Mouse (Mus musculus): ENCODE data around the gene Fbxw10. TPM values are rescaled to one million over a fixed set of nuclear protein-coding genes. Genes with fewer than 3 reads are reported as not detected.
A peak's percentile ranks its signal among the peaks of the same experiment; 100 is the strongest.

Gene Fbxw10
- 0.17 and 0.28 TPM in 2 replicates for polyA plus RNA-seq (2016; fragmentation: Nextera tagmentation; extraction: Ambion mirVana)

DNA sequence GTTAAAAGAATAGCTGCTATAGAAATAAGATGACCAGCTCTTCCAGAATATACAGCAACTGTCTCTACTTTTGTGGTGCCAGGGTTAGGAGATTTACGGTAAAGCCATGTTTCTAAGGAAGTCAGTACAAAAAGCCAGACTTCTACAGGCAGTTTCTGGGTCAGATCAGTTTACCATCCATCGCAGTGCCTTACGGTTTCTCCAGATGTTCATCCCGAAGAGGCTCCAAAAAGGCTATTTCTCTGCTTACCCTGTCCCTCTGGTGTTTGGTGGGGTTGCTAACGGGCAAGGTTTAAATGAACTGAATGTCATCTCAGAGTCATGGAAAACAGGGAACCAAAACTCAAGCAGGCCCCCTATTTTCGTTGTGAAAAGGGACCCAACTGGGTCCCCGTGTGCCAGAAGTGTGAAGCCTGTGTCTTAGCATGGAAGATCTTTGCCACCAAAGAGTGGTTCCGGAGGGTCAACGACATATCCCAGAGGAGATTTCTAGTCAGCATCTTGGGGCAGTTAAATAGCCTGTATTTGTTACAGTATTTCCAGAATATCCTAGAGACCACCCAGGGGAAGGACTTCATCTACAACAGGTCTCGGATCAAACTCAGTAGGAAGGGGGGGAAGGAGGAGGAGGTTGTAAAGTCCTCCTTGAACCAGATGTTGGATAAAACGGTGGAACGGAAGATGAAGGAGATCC, at the start of gene Fbxw10:
Fbxw10 (plus strand) TSS at position 109 of the 694 bp plus-strand sequence.
- Histone ChIP-seq H3K4me1 (peaks cover 13% of the 10 kb centered on the region), H3K4me2 (peak within 1 kb of the TSS; percentile 37; the same call in 1 of the 2 replicates), H3K9me3 (replicated peaks) (no peaks in the 10 kb centered on the region), H3K36me3 (no peaks in the 10 kb centered on the region), H3K27me3 (replicated peaks) (no peaks in the 10 kb centered on the region), H3K9ac (no peak within 1 kb of the TSS), H3K4me3 (no peak within 1 kb of the TSS), H3K27ac (no peak within 1 kb of the TSS)
- 32% methylated on average over 12 of the region's 12 CpGs for WGBS (ENCODE audit: insufficient replicate concordance)
- no peak for ATAC-seq

DNA sequence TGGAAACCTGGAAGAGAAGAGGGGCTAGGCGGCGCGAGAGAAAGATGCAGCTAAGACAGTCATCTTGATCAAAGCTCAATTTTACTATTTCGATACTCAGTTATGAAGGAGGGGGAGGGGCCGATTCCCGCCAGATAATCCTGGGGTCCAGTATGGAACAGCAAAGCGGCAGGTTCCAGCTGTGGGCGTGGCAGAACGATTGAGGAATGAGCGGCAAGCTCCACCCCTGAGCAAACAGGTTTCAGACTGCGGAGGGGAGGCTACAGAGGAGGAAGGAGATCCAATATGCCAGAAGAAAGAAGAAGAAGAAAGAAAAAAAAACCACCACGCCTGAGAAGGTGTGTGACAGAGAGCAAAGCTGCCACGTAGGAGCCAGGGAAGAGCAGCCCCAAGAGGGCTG, 42.8 kb upstream of the Fbxw10 start:
- H3K27ac ChIP-seq: no peak overlapping the region
- no peaks in the 10 kb centered on the region for H3K36me3 ChIP-seq
- no peaks in the 10 kb centered on the region for H3K27me3 ChIP-seq (replicated peaks)
- H3K9ac ChIP-seq: no peak overlapping the region
- H3K4me3 ChIP-seq: no peak overlapping the region
- 42% methylated on average over 13 of the region's 13 CpGs for WGBS (ENCODE audit: insufficient replicate concordance)
- no peak overlapping the region for H3K4me2 ChIP-seq
- ATAC-seq: no peak
- H3K4me1 ChIP-seq: no peaks in the 10 kb centered on the region
- 0 out of 2 replicates have a peak, but pooled peaks cover 3% of the 10 kb centered on the region for H3K9me3 ChIP-seq (replicated peaks)

DNA sequence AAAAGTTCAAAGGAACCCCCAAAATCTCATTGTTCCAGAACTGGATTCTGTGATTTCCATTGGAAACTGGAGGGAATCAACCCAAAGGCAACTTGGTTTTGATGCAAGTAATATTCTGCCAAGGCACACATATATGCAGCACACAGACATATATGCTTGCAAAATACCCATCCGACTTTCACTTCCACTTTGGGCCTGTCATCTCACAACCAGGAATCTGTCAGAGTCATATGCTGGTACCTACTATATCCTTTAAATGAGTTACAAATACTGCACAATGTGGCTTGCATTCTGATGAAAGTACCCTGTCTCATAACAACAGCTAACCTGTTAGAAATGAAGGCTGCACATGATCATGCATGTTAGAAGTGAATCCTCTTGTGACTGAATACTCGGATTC, 38.9 kb upstream of the Fbxw10 start:
- H3K9ac ChIP-seq: no peak overlapping the region
- 0 out of 2 replicates have a peak, but pooled peaks cover 2% of the 10 kb centered on the region for H3K9me3 ChIP-seq (replicated peaks)
- no peaks in the 10 kb centered on the region for H3K36me3 ChIP-seq
- no peak overlapping the region for H3K27ac ChIP-seq
- H3K4me2 ChIP-seq: no peak overlapping the region
- no peaks in the 10 kb centered on the region for H3K27me3 ChIP-seq (replicated peaks)
- no peak for ATAC-seq
- 61% methylated on average over 2 of the region's 2 CpGs for WGBS (ENCODE audit: insufficient replicate concordance)
- no peak overlapping the region for H3K4me3 ChIP-seq
- no peaks in the 10 kb centered on the region for H3K4me1 ChIP-seq

DNA sequence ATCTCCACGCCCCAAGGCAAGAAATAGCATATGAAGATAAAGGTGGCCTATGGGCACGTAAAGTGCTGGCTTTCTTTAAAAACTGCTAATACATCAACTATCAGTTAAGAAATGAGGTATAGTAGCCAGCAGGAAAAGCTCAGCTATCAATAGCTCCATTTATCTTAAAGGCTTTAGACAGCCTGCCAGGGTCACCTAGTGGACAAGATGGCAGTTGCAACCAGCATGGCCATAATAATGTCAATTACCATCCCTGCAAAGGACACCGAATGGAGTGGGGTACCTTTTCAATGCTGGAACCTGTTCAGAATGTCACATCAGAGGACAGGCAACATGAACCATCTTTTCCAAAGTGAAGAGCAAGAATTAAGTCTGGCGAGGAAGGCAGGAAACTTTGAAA, 37.7 kb upstream of the Fbxw10 start:
- H3K4me3 ChIP-seq: no peak overlapping the region
- no peak overlapping the region for H3K9ac ChIP-seq
- 0 out of 2 replicates have a peak, but pooled peaks cover 2% of the 10 kb centered on the region for H3K9me3 ChIP-seq (replicated peaks)
- no peaks in the 10 kb centered on the region for H3K27me3 ChIP-seq (replicated peaks)
- H3K27ac ChIP-seq: no peak overlapping the region
- H3K4me1 ChIP-seq: no peaks in the 10 kb centered on the region
- no peak overlapping the region for H3K4me2 ChIP-seq
- 52% methylated on average over 4 of the region's 4 CpGs for WGBS (ENCODE audit: insufficient replicate concordance)
- ATAC-seq: no peak
- no peaks in the 10 kb centered on the region for H3K36me3 ChIP-seq

DNA sequence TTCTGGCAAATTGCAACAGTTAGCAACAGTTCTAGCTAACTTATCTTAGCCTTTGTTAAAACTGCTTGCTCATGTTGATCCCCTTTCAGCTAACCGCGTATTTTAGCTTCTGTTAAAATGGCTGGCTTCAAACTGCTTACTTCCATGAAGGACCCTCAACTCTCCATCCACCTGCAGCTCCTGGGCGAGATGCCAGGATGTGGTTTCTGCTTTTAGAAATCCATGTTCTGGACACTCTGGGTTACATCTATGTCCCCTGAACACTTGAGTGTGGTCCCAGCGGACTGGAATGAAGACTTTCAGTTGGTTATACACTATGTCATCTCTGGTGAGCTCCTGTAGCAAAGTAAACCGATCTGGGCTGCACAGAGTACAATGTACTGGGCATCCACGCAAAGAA, 34.6 kb upstream of the Fbxw10 start:
- 72% methylated on average over 6 of the region's 6 CpGs for WGBS (ENCODE audit: insufficient replicate concordance)
- Histone ChIP-seq H3K27ac (no peak overlapping the region), H3K27me3 (replicated peaks) (no peaks in the 10 kb centered on the region), H3K36me3 (no peaks in the 10 kb centered on the region), H3K4me3 (no peak overlapping the region), H3K9me3 (replicated peaks) (no peaks in the 10 kb centered on the region), H3K4me1 (no peaks in the 10 kb centered on the region; the same call in 1 of the 2 replicates), H3K4me2 (no peak overlapping the region), H3K9ac (no peak overlapping the region)
- no peak for ATAC-seq

DNA sequence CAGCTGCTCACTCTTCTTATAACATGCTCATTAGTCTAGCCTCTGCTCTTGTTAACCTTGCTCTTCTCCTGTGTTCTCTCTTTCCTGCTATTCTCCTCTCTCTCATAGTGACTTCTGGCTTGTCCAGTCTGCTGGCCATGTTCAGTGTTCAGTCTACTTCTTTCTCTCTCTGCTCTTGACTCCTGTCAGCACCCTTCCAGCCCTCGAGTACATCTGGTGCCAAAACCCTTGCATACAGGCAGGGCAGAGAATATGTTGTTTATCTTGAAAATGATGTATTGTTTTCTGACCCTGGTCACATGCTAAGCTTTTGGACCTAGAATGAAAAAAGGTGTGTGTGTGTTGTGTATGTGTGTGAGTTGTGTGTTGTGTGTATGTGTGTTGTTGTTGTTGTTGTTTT, 33.4 kb upstream of the Fbxw10 start:
- ATAC-seq: no peak
- 25% methylated on average over 1 of the region's 1 CpGs for WGBS (ENCODE audit: insufficient replicate concordance)

DNA sequence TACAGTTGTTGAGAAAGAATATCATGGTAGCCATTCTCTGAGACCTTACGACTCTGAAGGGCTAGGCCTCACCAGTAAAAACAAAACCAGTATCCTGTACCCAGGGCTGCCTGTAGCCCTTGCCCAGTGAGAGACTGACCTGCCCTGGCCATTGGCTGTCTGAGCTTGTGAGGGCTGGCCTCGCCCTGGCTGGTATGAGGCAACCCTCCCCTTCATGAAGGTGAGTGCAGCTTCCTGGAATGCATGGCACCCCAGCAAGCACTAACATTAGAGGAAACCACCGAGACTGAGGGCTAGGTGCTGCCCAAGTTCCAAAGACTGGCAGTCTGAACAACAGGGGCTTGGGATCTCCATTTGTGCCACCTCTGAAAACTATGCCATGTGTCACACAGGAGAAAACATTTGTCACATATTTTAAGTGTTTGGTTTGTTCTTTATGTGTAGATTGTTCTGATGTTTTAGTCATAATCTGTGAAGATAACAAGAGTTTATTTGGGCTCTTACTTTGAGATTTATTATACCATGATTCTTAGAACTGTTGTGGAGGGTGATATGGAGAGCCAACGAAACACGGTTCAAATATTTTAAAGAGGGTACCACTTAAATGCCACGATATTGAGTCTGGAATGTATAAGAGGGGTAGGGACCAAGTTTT, 32.8 kb upstream of the Fbxw10 start:
- H3K27ac ChIP-seq: no peak overlapping the region
- H3K4me3 ChIP-seq: no peak overlapping the region
- H3K9ac ChIP-seq: no peak overlapping the region
- H3K4me1 ChIP-seq: peaks cover 1% of the 10 kb centered on the region
- H3K4me2 ChIP-seq: no peak overlapping the region
- peaks cover 4% of the 10 kb centered on the region; the same call in 1 of the 2 replicates for H3K27me3 ChIP-seq (replicated peaks)
- H3K9me3 ChIP-seq (replicated peaks): no peaks in the 10 kb centered on the region
- 60% methylated on average over 6 of the region's 6 CpGs for WGBS (ENCODE audit: insufficient replicate concordance)
- ATAC-seq: no peak
- H3K36me3 ChIP-seq: no peaks in the 10 kb centered on the region

More for the DNA sequence above, 33.4 kb upstream of the Fbxw10 start:
- H3K9ac ChIP-seq: no peak overlapping the region
- H3K27me3 ChIP-seq (replicated peaks): 0 out of 2 replicates have a peak, but pooled peaks cover 4% of the 10 kb centered on the region
- no peaks in the 10 kb centered on the region; the same call in 1 of the 2 replicates for H3K4me1 ChIP-seq
- no peak overlapping the region for H3K27ac ChIP-seq
- no peaks in the 10 kb centered on the region for H3K9me3 ChIP-seq (replicated peaks)
- no peak overlapping the region for H3K4me2 ChIP-seq
- H3K36me3 ChIP-seq: no peaks in the 10 kb centered on the region
- no peak overlapping the region for H3K4me3 ChIP-seq

DNA sequence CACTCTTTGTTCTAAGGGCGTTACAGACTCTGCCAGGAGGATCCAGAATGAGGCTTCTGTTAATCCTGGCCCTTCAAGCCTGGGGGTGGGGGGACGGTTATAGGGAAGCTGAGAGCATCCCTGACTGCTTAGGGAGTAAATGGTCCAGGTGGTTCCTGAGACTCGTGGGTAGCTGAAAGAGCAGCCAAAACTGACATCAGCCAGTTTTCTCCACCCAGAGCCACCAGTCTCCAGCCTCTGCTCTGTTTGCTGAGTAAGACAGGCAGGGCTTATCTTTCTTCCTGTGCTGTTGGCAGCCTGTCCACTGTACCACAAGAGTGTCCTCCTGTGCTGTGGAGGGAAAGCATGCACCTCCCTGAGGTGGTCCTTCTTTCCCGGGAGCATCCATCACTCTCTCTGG, 32.2 kb upstream of the Fbxw10 start:
- Histone ChIP-seq H3K4me3 (no peak overlapping the region), H3K36me3 (no peaks in the 10 kb centered on the region), H3K27ac (no peak overlapping the region), H3K9ac (no peak overlapping the region), H3K27me3 (replicated peaks) (peaks cover 4% of the 10 kb centered on the region; the same call in 1 of the 2 replicates), H3K9me3 (replicated peaks) (no peaks in the 10 kb centered on the region), H3K4me1 (peaks cover 7% of the 10 kb centered on the region), H3K4me2 (no peak overlapping the region)
- no peak for ATAC-seq
- WGBS (ENCODE audit: insufficient replicate concordance): 24% methylated on average over 4 of the region's 4 CpGs

DNA sequence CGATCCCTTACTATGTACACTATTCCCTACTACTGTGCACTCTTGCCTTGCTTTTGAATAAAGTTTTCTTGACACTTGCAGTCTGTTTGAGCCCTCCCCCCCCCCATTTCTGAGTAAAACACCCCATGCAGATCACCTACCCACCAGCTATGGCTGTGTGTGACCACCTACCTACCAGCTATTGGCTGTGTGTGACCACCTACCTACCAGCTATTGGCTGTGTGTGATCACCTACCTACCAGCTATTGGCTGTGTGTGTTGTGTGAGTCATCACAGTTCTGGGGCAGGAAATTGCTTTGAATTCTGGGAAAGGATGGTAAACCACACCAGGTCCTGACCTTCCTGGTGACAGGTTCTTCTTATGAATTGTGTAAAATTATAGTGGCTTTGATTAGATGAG, 31.4 kb upstream of the Fbxw10 start:
- no peak for ATAC-seq

DNA sequence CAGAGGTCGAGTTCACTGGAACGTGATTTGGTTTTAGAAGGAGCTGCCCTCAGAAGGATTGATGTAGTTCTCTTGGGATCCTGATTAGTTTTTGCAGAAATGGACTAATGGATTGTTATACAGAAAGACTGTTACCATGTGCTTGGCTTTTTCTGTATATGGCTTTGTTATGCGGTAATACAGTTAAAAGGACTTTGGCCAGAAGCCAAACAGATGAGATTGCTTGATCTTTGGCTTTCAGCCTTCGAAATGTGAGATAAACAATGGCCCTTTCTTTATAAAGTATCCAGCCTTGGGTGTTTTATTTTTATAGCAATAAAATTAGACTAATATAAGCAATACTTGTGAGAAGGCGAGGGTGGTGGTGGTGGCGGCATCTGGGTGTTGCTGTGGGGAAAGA, 30.3 kb upstream of the Fbxw10 start:
- Histone ChIP-seq H3K27me3 (replicated peaks) (peaks cover 19% of the 10 kb centered on the region), H3K27ac (no peak overlapping the region), H3K9me3 (replicated peaks) (no peaks in the 10 kb centered on the region), H3K4me1 (peaks cover 23% of the 10 kb centered on the region), H3K9ac (no peak overlapping the region), H3K4me2 (no peak overlapping the region), H3K4me3 (no peak overlapping the region), H3K36me3 (no peaks in the 10 kb centered on the region)
- ATAC-seq: no peak
- WGBS (ENCODE audit: insufficient replicate concordance): 69% methylated on average over 6 of the region's 6 CpGs

More for the DNA sequence above, 31.4 kb upstream of the Fbxw10 start:
- Histone ChIP-seq H3K4me3 (no peak overlapping the region), H3K4me2 (no peak overlapping the region), H3K9me3 (replicated peaks) (no peaks in the 10 kb centered on the region), H3K9ac (no peak overlapping the region), H3K4me1 (peaks cover 15% of the 10 kb centered on the region), H3K36me3 (no peaks in the 10 kb centered on the region), H3K27ac (no peak overlapping the region), H3K27me3 (replicated peaks) (peaks cover 10% of the 10 kb centered on the region)
- 68% methylated on average over 1 of the region's 1 CpGs for WGBS (ENCODE audit: insufficient replicate concordance)

DNA sequence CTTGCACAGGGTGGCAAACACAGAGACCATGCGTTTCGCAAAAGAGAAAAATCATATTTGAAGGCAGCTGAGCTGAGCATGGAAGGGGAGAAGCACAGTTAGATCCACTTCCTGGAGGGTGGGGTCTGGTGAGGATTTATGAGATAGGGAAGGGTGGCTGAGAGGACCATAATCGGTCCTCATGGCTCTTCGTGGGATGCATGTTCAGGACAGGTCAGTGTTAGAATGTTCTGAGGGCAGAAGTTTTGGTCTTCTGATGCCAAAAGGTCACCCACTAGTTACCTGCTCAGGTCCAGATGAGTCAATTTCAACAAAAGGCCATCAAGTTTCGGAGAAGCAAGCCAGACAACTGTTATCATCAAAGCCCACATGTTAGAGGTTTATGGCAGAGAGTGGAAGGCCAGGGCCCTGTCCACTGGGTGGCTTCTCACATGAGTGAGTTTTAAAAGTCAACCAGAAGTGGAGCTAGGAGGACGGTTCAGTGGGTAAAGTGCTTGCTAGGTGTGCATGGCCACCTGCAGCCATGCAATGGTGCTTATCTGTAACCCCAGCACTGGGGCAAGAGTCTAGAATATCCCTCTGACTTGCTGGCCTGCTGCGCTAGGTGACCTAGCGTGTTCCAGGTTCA, 27.7 kb upstream of the Fbxw10 start:
- Histone ChIP-seq H3K9me3 (replicated peaks) (no peaks in the 10 kb centered on the region), H3K4me3 (no peak overlapping the region), H3K27me3 (replicated peaks) (peaks cover 30% of the 10 kb centered on the region), H3K27ac (no peak overlapping the region), H3K9ac (no peak overlapping the region), H3K4me1 (peaks cover 27% of the 10 kb centered on the region), H3K4me2 (no peak overlapping the region), H3K36me3 (no peaks in the 10 kb centered on the region)
- WGBS (ENCODE audit: insufficient replicate concordance): 48% methylated on average over 8 of the region's 8 CpGs
- no peak for ATAC-seq

DNA sequence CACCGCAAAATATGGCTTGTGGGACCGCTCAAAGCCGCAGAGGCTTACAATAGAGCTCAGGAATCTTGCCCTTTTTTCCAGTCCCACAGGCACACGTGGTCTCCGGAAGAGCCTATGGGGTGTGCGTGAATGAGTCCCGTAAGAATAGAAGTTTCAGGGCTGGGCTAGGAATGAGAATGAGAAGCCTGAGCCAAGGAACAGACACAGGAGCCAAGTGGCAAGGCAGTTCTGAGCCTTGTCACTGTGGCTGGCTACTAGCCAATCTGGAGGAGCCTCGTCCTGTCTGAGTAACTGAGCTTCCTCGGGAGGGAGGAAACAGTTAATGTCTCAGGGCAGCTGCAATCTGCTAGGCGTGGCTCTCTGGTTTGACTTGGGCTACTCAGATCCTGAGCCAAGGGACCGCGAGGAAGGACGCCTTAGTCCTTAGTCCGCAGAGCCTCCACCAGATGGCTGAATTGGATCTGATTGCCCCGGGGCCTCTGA, 26.8 kb upstream of the Fbxw10 start, which contains the start of gene Trim16:
Trim16 (plus strand) TSS at position 173 of the 483 bp plus-strand sequence.
- no peak within 1 kb of the TSS for H3K27ac ChIP-seq
- WGBS (ENCODE audit: insufficient replicate concordance): 9% methylated on average over 15 of the region's 15 CpGs

More for the DNA sequence above, 26.8 kb upstream of the Fbxw10 start, which contains the start of gene Trim16:
- peak within 1 kb of the TSS; percentile 40 for H3K4me3 ChIP-seq
- H3K9ac ChIP-seq: no peak within 1 kb of the TSS
- H3K4me1 ChIP-seq: peaks cover 27% of the 10 kb centered on the region
- no peaks in the 10 kb centered on the region for H3K9me3 ChIP-seq (replicated peaks)
- H3K36me3 ChIP-seq: no peaks in the 10 kb centered on the region
- H3K27me3 ChIP-seq (replicated peaks): peaks cover 30% of the 10 kb centered on the region
- peak within 1 kb of the TSS; percentile 58 for H3K4me2 ChIP-seq
- peak; percentile 62 for ATAC-seq
